Mouse (Mus musculus): ENCODE data around the gene Oxct2a.
"Not testable (repeated sequence)": the region's sequence is repeated elsewhere in the genome, so short reads cannot be mapped to it uniquely, and the experiment has no call there.

The Oxct2a gene

GRCm38 (mm10) chr4:123313010-123313409, 10.4 kb downstream of the Oxct2a start:
- in situ Hi-C loops (cut with MboI, MseI), result no loop called here

- in situ Hi-C loops (cut with MboI, MseI), result no loop called here
Measured at GRCm38 (mm10) chr4:123311845-123312244, 11.6 kb downstream of the Oxct2a start.

GRCm38 (mm10) chr4:123308292-123308691, 15.1 kb downstream of the Oxct2a start:
- in situ Hi-C loops (cut with MboI, MseI), result no loop called here

DNA sequence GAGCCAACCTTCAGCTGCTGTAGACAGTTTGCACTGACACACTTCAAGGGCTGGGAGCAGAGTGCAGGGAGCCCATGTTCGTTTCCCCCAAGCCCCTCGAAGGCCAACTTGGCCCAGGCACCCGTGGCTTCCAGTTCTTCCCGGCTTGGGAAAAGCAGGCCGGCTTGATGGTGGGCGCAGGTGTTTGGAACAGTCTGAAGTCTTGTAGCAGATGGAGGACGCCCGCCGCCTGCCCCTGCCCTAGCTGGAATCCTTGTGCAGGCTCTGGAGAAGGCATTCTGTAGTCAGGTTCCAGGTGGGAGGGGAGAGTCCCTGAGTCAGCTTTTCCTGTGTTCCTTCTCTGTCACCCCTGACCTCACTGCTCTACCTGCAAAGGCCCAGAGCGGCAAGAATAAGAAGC, 16.4 kb downstream of the Oxct2a start:
- in situ Hi-C loops (cut with MboI, MseI), result no loop called here

- in situ Hi-C loops (cut with MboI, MseI), result no loop called here
Measured at GRCm38 (mm10) chr4:123305789-123306188, 17.6 kb downstream of the Oxct2a start.

- in situ Hi-C loops (cut with MboI, MseI), result loop anchor here (5.0 kb wide), 1 partner anchor 73 kb away; no protein-coding TSS in a partner anchor
Measured at GRCm38 (mm10) chr4:123298980-123299670, 24.3 kb downstream of the Oxct2a start.

GRCm38 (mm10) chr4:123298226-123298625, 25.2 kb downstream of the Oxct2a start:
- in situ Hi-C loops (cut with MboI, MseI), result loop anchor here (5.0 kb wide), 1 partner anchor 74 kb away; no protein-coding TSS in a partner anchor

GRCm38 (mm10) chr4:123297195-123297960, 26.1 kb downstream of the Oxct2a start:
- in situ Hi-C loops (cut with MboI, MseI), result loop anchor here (5.0 kb wide), 1 partner anchor 75 kb away; no protein-coding TSS in a partner anchor

DNA sequence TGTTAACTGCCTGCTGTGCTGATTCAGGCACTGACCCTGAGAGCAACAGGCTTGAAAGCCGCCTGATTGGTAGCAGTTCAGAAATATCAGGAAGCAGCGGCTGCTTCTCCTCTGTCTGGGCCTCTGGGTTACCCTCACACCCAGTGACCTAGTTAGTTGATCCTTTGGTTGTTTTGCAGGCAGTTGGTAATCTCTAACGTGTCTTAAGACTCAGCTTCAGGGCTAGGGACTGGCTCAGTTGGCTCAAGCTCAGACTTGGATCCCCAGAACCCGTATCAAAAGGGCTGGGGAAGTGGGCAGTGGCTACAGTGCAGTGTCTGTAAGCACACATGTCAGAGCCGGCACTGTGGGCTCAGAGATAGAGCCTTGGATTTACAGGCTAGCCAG, 27.3 kb downstream of the Oxct2a start:
- in situ Hi-C loops (cut with MboI, MseI), result loop anchor here (5.0 kb wide), 1 partner anchor 76 kb away; no protein-coding TSS in a partner anchor

GRCm38 (mm10) chr4:123295516-123296147, 27.8 kb downstream of the Oxct2a start:
- in situ Hi-C loops (cut with MboI, MseI), result loop anchor here (5.0 kb wide), 1 partner anchor 77 kb away; no protein-coding TSS in a partner anchor

GRCm38 (mm10) chr4:123295026-123295425, 28.4 kb downstream of the Oxct2a start:
- in situ Hi-C loops (cut with MboI, MseI), result loop anchor here (5.0 kb wide), 1 partner anchor 77 kb away; no protein-coding TSS in a partner anchor

GRCm38 (mm10) chr4:123293661-123294443, 29.6 kb downstream of the Oxct2a start:
- in situ Hi-C loops (cut with MboI, MseI), result no loop called here

GRCm38 (mm10) chr4:123292989-123293388, 30.4 kb downstream of the Oxct2a start:
- in situ Hi-C loops (cut with MboI, MseI), result no loop called here

DNA sequence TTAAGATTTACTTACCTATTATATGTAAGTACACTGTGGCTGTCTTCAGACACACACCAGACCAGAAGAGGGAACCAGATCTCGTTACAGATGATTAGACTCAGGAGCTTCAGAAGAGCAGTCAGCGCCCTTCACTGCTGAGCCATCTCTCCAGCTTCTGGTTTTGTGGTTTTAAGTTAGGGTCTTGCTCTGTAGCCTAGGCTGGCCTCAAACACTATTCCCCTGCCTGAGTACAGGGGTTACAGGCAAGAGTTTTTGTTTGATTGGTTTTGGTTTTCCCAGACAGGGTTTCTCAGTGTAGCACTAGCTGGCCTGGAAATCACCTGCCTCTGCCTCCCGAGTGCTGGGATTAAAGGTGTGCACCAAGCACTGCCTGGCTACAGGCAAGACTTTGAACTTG, 31.0 kb downstream of the Oxct2a start:
- in situ Hi-C loops (cut with MboI, MseI), result no loop called here

- in situ Hi-C loops (cut with MboI, MseI), result no loop called here
Measured at GRCm38 (mm10) chr4:123289038-123289437, 34.4 kb downstream of the Oxct2a start.

- in situ Hi-C loops (cut with MboI, MseI), result no loop called here
Measured at GRCm38 (mm10) chr4:123286790-123287189, 36.6 kb downstream of the Oxct2a start.

DNA sequence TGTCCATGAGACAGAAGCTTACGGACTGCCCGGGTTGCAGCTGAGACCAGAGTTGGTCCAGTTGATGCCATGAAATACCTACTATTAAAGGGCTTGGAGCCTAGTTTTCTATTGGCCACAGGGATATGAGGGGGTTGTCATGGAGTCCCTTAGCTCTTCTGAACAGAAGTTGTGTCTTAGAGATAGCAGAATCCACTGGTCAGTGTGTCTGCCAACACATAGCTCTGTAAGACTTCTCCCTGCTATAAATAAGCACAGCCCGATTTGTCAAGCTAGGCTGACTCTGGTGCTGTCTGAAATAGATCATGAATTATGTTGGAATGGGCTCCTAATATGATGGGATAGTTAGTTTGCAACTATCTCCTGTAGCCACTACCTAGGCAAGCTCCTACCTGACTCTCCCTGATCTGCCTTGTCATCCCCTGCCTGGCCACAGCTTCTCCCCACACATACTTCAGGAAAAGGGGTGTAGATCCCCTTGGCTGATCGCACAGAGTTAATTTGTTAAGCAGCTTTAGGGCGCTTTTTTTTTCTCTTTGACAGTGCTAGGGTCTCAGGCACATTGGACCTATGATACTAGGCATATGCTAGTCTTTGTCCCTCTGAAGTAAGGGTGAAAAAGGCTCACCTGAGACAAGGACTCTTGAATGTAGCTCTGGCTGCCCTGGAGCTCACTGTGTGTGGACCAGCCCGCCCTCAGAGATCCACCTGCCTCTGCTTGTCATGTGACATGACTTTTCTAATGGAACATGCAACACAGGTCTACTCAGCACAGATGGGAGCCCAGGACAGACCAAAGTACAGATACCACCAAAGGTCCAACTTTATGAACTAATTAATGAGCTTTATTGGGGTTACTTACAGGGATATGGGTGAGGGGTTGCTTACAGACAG, 38.5 kb downstream of the Oxct2a start:
- in situ Hi-C loops (cut with MboI, MseI), result no loop called here

- in situ Hi-C loops (cut with MboI, MseI), result not testable (repeated sequence)
Measured at GRCm38 (mm10) chr4:123283675-123284064, 39.8 kb downstream of the Oxct2a start.

DNA sequence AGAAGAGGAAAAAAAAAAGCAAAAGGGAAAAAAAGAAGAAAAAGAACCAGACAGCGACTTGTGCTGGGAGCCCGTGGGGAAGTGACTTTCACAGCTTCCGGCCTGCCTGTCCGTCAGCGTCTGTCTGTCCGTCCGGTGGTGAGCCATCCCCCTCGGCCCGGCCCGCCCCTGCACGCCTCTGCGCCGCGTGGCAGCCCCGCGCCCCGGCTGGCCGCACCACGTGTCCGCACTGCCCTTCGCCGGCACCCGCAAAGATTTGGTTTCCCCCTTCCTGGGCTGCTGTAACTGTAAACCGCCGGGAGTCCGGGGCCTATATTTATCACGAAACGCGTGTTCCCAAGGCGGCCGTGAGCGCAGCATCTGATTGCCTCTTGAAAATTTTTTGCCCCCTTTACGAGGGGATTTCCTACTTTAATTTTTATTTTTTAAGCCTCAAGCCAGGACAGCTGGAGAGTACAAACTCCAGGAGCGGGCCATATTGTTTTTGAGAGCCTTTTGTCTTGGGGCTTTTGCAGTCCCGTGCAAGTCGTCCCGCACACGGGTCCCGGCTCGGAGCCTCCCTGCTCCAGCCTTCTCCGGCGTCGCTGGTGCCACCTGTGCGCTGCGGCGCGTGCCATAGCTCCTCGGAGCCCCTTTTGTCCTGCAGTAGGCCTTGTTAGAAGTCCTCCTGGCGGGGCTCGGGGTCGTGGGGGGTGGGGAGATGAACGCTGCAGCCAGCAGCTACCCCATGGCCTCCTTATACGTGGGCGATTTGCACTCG, 40.3 kb downstream of the Oxct2a start:
- in situ Hi-C loops (cut with MboI, MseI), result not testable (repeated sequence)

DNA sequence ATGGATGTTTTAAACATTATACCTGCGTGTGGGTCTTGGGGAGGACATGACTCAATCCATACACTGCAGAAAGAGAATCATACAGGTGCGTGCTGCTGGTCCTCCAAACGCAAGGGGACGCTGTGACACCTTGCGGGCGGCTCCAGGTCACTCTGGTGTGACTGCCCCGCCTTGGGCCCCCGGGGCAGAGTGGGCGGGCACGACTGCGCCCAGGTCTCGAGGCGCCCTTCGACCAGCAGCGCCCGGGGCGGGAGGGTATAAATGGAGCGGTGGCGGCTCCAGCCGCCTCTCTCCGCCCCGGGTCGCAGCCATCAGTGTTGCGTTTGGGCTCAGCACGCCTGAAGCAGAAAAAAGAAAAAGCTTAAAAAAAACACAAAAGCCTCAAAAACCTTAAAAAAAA, 40.9 kb downstream of the Oxct2a start:
- in situ Hi-C loops (cut with MboI, MseI), result no loop called here

Measured in T-helper 1 cell (primary cell).